Mouse (Mus musculus) kidney, adult 2 months (tissue): ENCODE data around the gene Itga5. TPM values are rescaled to one million over a fixed set of nuclear protein-coding genes. Genes with fewer than 3 reads are reported as not detected.
A peak's percentile ranks its signal among the peaks of the same experiment; 100 is the strongest.

Experiments used
- DNase-seq: peaks from one replicate; pipeline ENCODE4 v3.0.0; 2021
- H3K27ac ChIP-seq: fragments of 200-500 bp; 2 replicates; pipeline ENCODE4 v1.5.1; 2012; ENCODE audit warnings: low read depth, low read length, control low read depth, inconsistent platforms; ENCODE audit not compliant: insufficient read depth
- H3K27me3 ChIP-seq: fragments of 200-500 bp; replicated peaks from 2 replicates; pipeline ENCODE4 v1.6.1; 2012; ENCODE audit warnings: mild to moderate bottlenecking, moderate library complexity, low read length, inconsistent platforms; ENCODE audit not compliant: control insufficient read depth, insufficient read depth
- H3K36me3 ChIP-seq: fragments of 200-500 bp; 2 replicates; pipeline ENCODE4 v1.6.1; 2012; ENCODE audit warnings: mild to moderate bottlenecking, moderate library complexity, low read length, inconsistent platforms; ENCODE audit not compliant: control insufficient read depth, insufficient read depth
- H3K4me1 ChIP-seq: fragments of 200-500 bp; 2 replicates; pipeline ENCODE4 v1.6.1; 2011; ENCODE audit warnings: low read length; ENCODE audit not compliant: control insufficient read depth, insufficient read depth
- H3K4me3 ChIP-seq: fragments of 200-500 bp; 2 replicates; pipeline ENCODE4 v1.5.1; 2011; ENCODE audit warnings: mild to moderate bottlenecking, low read depth, low read length, control low read depth; ENCODE audit not compliant: insufficient read depth
- CTCF ChIP-seq: fragments of 200-500 bp; conservative IDR thresholded peaks from 2 replicates; pipeline ENCODE4 v1.5.1; 2011; ENCODE audit warnings: low read depth, mild to moderate bottlenecking, control low read depth, low read length, moderate library complexity, mixed read lengths; ENCODE audit not compliant: insufficient read depth, insufficient read length
- POLR2A ChIP-seq: fragments of 200-500 bp; IDR thresholded peaks from one replicate; pipeline ENCODE4 v1.6.1; 2011; ENCODE audit warnings: low read depth, low read length, control low read depth
- WGBS: fragments of 180-500 bp; shearing (Covaris S2); methylation state at CpG from one replicate; pipeline ENCODE4 v1.1.7; 2018; 5-methylcytosine and 5-hydroxymethylcytosine counted together
- polyA plus RNA-seq: library from polyadenylated mRNA; depleted of rRNA; stranded (reverse); fragments of >200 nt; gene quantifications from 2 replicates; pipeline ENCODE4 v1.2.3, GENCODE M21; 2012

The Itga5 gene
- polyA plus RNA-seq, 1 experiment = 9.7 TPM

- TF ChIP-seq POLR2A = no peak
- no peak for TF ChIP-seq CTCF
- Histone ChIP-seq H3K27me3 (no peaks in the 10 kb centered on the region), H3K36me3 (no peaks in the 10 kb centered on the region), H3K27ac (peak overlapping the region; percentile 67), H3K4me3 (peak overlapping the region; percentile 46; the same call in 1 of the 2 replicates), H3K4me1 (peaks cover 33% of the 10 kb centered on the region)
- peak; percentile 52 for DNase-seq
- 15% methylated on average over 8 of the region's 8 CpGs for WGBS
Observed at GRCm38 (mm10) chr15:103303916-103304615, 62.5 kb downstream of the Itga5 start.

DNA sequence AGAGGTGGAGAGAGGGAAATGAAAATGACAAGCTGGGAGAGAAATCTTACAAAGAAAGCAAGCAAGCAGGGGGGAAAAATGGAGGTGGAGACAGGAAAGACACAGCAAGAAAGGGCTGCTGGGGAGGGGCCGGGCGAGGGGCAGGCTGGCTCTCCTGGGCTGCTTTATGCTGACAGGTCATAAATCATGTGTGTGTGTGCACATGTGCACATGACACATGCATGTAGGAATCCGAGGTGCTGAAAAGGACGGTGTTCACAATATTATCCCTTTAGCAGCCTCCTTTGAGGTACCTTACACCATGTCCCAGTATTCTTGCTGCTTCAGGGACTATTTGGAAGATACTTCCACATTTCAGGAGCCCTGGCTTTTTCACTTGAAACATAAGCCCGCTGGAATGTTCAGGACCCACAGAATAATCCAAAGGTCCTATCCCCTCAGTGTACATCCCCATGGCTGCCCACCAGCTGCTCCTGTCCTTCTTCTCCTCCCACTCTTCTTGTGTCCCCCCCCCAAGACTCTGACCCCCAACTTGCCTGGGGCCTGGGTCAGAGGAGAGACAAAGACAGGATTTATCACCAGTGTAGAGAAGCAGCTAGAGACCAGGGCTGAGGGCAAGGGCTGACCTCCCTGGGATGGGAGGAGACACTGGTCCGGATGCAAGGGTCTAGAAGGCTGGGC is 64.1 kb downstream of the Itga5 start:
- WGBS = 57% methylated on average over 6 of the region's 6 CpGs
- no peaks in the 10 kb centered on the region for H3K36me3 ChIP-seq
- DNase-seq = no peak
- H3K4me3 ChIP-seq = no peak overlapping the region
- no peaks in the 10 kb centered on the region for H3K27me3 ChIP-seq
- no peak for TF ChIP-seq CTCF
- no peak for TF ChIP-seq POLR2A
- no peak overlapping the region for H3K27ac ChIP-seq
- H3K4me1 ChIP-seq = peaks cover 25% of the 10 kb centered on the region

GRCm38 (mm10) chr15:103301547-103302340 is 64.8 kb downstream of the Itga5 start:
- DNase-seq = no peak
- WGBS = 57% methylated on average over 5 of the region's 5 CpGs
- Histone ChIP-seq H3K36me3 (no peaks in the 10 kb centered on the region), H3K4me3 (no peak overlapping the region), H3K27me3 (no peaks in the 10 kb centered on the region), H3K4me1 (peaks cover 20% of the 10 kb centered on the region), H3K27ac (no peak overlapping the region)
- TF ChIP-seq POLR2A = no peak
- TF ChIP-seq CTCF = no peak

GRCm38 (mm10) chr15:103301046-103301445 is 65.5 kb downstream of the Itga5 start:
- WGBS = 68% methylated on average over 2 of the region's 2 CpGs
- DNase-seq = no peak
- Histone ChIP-seq H3K27ac (no peak overlapping the region), H3K27me3 (no peaks in the 10 kb centered on the region), H3K4me3 (no peak overlapping the region), H3K4me1 (peaks cover 13% of the 10 kb centered on the region), H3K36me3 (no peaks in the 10 kb centered on the region)
- no peak for TF ChIP-seq CTCF
- TF ChIP-seq POLR2A = no peak

DNA sequence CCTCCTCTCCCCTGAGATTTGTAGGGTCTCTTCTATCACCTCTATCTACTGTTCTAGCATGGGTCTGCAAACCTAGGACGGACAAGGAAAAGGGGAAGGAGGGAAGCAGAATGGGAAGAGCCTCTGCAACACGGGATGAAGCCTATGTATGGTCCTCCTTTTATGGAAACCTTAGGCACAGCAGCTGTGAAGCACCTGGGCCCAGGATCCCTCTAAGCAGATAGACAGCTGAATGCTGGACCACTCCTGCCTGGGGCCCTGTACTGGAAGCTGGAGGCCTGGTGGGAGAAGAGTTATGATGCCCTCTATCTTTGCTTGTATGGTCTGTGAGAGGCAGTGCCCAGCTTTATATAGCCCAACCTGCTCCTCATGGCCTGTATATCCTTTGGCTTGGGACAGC is 66.0 kb downstream of the Itga5 start:
- no peak for DNase-seq
- no peak for TF ChIP-seq CTCF
- no peak for TF ChIP-seq POLR2A
- 52% methylated on average over 2 of the region's 2 CpGs for WGBS
- H3K27ac ChIP-seq = no peak overlapping the region
- no peaks in the 10 kb centered on the region for H3K36me3 ChIP-seq
- H3K4me3 ChIP-seq = no peak overlapping the region
- no peaks in the 10 kb centered on the region for H3K27me3 ChIP-seq
- H3K4me1 ChIP-seq = peaks cover 13% of the 10 kb centered on the region

DNA sequence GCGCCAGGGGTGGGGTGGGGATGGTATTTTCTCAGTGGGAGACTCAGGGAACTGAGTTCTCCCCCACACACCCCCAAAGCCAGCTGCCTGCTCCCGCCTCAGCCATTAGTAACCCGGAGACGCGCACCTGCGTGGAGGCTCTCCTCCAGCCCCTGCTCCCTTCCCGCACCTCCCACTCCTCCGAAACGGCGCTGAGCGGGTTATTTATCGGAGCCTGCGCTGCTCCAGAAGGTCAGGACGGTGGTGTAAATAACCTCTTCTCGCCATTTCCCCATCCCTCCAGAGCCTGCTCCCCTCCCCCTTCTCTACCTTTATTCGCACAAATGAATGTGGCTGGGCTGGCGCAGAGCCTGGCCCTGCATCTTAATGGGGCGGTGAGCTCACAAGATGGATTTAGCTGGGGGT is 66.5 kb downstream of the Itga5 start:
- Histone ChIP-seq H3K4me3 (no peak overlapping the region), H3K4me1 (peaks cover 13% of the 10 kb centered on the region), H3K27ac (no peak overlapping the region), H3K36me3 (no peaks in the 10 kb centered on the region), H3K27me3 (no peaks in the 10 kb centered on the region)
- 57% methylated on average over 18 of the region's 18 CpGs for WGBS
- peak; percentile 27 for DNase-seq
- no peak for TF ChIP-seq CTCF
- TF ChIP-seq POLR2A = no peak

GRCm38 (mm10) chr15:103299644-103300043 is 66.9 kb downstream of the Itga5 start:
- H3K4me3 ChIP-seq = no peak overlapping the region
- DNase-seq = no peak
- WGBS = 74% methylated on average over 8 of the region's 8 CpGs
- TF ChIP-seq CTCF = no peak
- TF ChIP-seq POLR2A = no peak
- no peaks in the 10 kb centered on the region for H3K27me3 ChIP-seq
- H3K4me1 ChIP-seq = peaks cover 13% of the 10 kb centered on the region
- H3K27ac ChIP-seq = no peak overlapping the region
- no peaks in the 10 kb centered on the region for H3K36me3 ChIP-seq
